Mouse (Mus musculus) thymus, adult 2 months (tissue): ENCODE measurements around the gene Ell. TPM values are rescaled to one million over a fixed set of nuclear protein-coding genes. Genes with fewer than 3 reads are reported as not detected.

ENCODE experiments used
- DNase-seq: peaks from one replicate; pipeline ENCODE4 v3.0.0; 2021
- H3K27ac ChIP-seq: fragments of 200-500 bp; 2 replicates; pipeline ENCODE4 v1.5.1; 2012; ENCODE audit warnings: low read length, control low read depth; ENCODE audit not compliant: control insufficient read depth, insufficient read depth
- H3K27me3 ChIP-seq: fragments of 200-500 bp; 2 replicates; pipeline ENCODE4 v1.6.1; 2012; ENCODE audit warnings: mild to moderate bottlenecking, low read length, moderate library complexity, mixed read lengths; ENCODE audit not compliant: control insufficient read depth, insufficient read depth
- H3K36me3 ChIP-seq: fragments of 200-500 bp; 2 replicates; pipeline ENCODE4 v1.6.1; 2012; ENCODE audit warnings: mild to moderate bottlenecking, low read length, moderate library complexity; ENCODE audit not compliant: control insufficient read depth, insufficient read depth
- H3K4me1 ChIP-seq: fragments of 200-500 bp; replicated peaks from 2 replicates; pipeline ENCODE4 v1.6.1; 2012; ENCODE audit warnings: low read length; ENCODE audit not compliant: control insufficient read depth, insufficient read depth
- H3K4me3 ChIP-seq: fragments of 200-500 bp; 2 replicates; pipeline ENCODE4 v1.5.1; 2012; ENCODE audit warnings: mild to moderate bottlenecking, low read length, control low read depth, moderate library complexity; ENCODE audit not compliant: control insufficient read depth, insufficient read depth
- CTCF ChIP-seq: fragments of 200-500 bp; IDR thresholded peaks from 2 replicates; pipeline ENCODE4 v1.5.1; 2012; ENCODE audit warnings: mild to moderate bottlenecking, control low read depth, low read length, moderate library complexity, borderline replicate concordance; ENCODE audit not compliant: control insufficient read depth, poor library complexity, insufficient read depth; ENCODE audit errors: extremely low read depth
- POLR2A ChIP-seq: fragments of 200-500 bp; IDR thresholded peaks from 2 replicates; pipeline ENCODE4 v1.6.1; 2012; ENCODE audit warnings: mild to moderate bottlenecking, low read length, control low read depth, moderate library complexity; ENCODE audit not compliant: control insufficient read depth, poor library complexity, insufficient read depth; ENCODE audit errors: extremely low read depth
- WGBS: fragments of 180-500 bp; shearing (Covaris S2); methylation state at CpG from one replicate; pipeline ENCODE4 v1.1.7; 2018; 5-methylcytosine and 5-hydroxymethylcytosine counted together
- polyA plus RNA-seq: library from polyadenylated mRNA; depleted of rRNA; stranded (reverse); fragments of >200 nt; gene quantifications from 2 replicates; pipeline ENCODE4 v1.2.3, GENCODE M21; 2012

Gene Ell
- polyA plus RNA-seq, 1 experiment: 40.2 TPM

DNA sequence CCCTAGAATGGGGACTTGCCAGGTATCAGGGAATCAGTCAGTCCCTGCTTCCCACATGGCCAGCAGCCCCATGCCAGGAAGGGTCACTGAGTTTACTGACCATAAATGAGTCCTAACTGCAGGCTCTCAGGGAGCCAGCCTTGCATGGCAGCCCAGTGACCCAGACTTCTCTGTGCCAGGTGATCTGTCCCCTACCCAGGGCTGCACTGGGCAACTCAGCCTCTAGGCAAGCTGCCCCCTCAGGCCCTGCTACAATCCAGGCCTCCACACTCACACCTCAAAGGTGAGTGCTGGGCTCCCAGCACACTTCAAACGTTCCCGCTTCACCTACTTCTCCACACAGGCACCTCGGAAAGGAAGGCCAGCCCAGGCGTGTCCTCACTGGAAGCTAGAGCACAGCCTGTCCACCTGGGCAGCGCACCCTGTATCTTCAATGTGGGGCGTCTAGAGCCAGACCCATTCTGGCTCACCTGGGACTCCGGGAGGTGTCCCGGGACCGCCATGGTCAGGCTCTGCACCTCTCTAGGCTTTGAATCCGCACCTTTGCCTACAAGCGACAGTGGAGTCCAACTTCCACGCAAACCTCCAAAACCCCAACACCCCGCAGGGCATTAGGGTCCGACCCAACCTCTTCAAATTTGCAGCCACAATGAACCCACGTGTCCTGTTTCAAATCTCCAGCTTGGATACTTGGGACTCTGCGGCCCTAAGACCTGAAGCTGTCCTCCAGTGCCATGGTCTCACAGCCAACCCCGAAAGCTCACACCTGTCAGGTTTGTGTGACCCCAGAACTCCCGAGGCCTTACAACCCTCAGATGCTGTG, 67.7 kb downstream of the Ell start:
- no peak overlapping the region for H3K27ac ChIP-seq
- H3K4me1 ChIP-seq: peaks cover 46% of the 10 kb centered on the region
- 0 out of 2 replicates have a peak, but pooled peaks cover 2% of the 10 kb centered on the region for H3K36me3 ChIP-seq
- H3K4me3 ChIP-seq: peak overlapping the region; percentile 97
- no peak for DNase-seq
- TF ChIP-seq CTCF: no peak
- TF ChIP-seq POLR2A: no peak
- no peaks in the 10 kb centered on the region for H3K27me3 ChIP-seq
- WGBS: 80% methylated on average over 18 of the region's 18 CpGs

DNA sequence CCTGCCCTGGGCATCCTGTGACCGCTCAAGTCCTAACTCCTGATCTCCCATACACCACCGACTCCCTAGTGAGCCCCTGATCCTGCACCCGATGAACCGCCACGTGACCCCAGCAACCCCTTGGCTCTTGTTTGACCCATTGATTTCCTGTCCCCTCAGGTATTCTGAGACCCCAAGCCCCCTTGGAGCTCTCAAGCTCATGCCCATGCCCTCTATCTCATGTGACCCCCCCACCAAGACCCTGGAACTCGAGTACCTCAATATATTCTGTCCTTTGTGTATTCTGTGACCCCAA, 68.3 kb downstream of the Ell start:
- TF ChIP-seq CTCF (no peak), POLR2A (no peak)
- no peaks in the 10 kb centered on the region for H3K27me3 ChIP-seq
- H3K36me3 ChIP-seq: no peaks in the 10 kb centered on the region
- H3K4me3 ChIP-seq: peak overlapping the region; percentile 97
- H3K27ac ChIP-seq: no peak overlapping the region
- peaks cover 46% of the 10 kb centered on the region for H3K4me1 ChIP-seq
- no peak for DNase-seq
- 25% methylated on average over 6 of the region's 6 CpGs for WGBS

DNA sequence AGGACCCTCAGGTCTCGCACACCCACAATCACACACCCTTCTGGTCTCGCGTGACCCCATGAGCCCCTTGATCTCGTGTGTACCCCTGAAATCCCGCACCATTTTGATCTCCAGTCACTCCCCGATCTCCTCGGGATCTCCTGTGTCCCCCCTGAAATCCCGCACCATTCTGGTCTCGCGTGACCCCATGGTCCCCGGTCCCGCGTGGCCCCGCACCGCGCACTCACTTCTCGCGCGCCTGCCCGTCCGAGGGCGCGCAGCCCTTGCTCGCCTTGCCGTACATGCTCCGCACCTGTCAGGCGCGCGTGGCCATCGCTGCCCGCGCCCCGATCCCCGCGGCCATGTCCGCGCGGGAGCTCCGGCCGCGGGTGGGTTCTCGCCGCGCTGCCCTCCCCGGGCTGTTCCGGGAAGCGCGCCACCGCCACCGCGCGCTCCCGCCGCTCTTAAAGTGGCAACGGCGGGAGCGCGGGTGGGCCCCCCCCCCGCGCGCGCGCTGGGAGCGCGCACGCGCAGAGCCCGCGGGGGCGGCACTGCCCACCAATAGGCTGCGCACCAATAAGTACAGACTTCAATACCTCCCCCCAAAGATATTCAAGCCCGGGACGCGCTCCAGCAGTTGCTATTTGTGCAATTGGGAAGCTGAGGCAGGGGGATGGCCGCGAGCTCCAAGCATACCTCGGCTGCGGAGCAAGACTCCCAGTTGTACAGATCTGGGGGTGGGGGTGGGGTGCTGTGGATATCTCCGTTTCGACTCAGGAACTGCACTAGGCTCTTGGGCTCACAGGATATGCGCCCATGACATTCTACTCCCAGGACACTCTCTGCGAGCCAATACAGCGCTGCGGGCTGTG, 68.9 kb downstream of the Ell start:
- H3K27me3 ChIP-seq: no peaks in the 10 kb centered on the region
- WGBS: 1% methylated on average over 84 of the region's 84 CpGs
- peak overlapping the region; percentile 86 for H3K27ac ChIP-seq
- DNase-seq: peak; percentile 49
- peaks cover 46% of the 10 kb centered on the region for H3K4me1 ChIP-seq
- H3K36me3 ChIP-seq: no peaks in the 10 kb centered on the region
- H3K4me3 ChIP-seq: peak overlapping the region; percentile 97
- TF ChIP-seq CTCF: 0 out of 2 replicates have a peak, but pooled peaks have one; percentile 56
- TF ChIP-seq POLR2A: peak; percentile 72

DNA sequence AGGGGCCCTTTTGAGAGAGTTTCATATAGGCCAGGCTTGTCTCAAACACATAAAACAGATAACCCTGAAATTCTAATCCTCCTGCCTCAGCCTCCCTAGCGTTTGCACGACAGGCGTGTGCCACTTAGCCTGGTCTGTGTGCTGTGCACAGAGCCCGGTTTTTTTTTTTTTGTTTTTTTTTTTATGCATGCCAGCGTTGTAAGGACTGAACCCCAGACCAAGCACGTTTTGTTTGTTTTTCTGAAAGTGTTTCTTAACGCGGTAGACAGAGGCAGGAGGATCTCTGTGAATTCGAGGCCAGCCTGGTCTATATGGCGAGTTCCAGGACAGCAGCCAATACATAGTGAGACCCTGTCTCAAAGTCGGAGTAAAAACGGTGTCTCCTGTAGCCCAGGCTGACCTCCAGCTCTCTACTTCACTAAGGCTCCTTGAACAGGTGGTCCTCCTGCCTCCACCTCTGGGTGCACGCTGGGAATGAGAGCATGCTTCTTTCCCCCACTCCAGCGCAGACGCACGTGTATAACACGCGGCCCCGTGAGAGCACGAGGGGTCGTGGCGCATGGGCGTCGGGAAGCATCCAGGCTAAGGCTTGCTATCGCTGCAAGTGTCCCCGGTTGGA, 69.6 kb downstream of the Ell start, which contains the start of gene Ssbp4:
TSS of gene Ssbp4 (minus strand) at position 124 of the 619 bp plus-strand sequence.
- Histone ChIP-seq H3K4me1 (peaks cover 46% of the 10 kb centered on the region), H3K27me3 (no peaks in the 10 kb centered on the region), H3K27ac (peak within 1 kb of the TSS; percentile 86), H3K36me3 (no peaks in the 10 kb centered on the region), H3K4me3 (peak within 1 kb of the TSS; percentile 97)
- DNase-seq: no peak
- TF ChIP-seq CTCF (no peak), POLR2A (no peak)
- WGBS: 2% methylated on average over 26 of the region's 26 CpGs

DNA sequence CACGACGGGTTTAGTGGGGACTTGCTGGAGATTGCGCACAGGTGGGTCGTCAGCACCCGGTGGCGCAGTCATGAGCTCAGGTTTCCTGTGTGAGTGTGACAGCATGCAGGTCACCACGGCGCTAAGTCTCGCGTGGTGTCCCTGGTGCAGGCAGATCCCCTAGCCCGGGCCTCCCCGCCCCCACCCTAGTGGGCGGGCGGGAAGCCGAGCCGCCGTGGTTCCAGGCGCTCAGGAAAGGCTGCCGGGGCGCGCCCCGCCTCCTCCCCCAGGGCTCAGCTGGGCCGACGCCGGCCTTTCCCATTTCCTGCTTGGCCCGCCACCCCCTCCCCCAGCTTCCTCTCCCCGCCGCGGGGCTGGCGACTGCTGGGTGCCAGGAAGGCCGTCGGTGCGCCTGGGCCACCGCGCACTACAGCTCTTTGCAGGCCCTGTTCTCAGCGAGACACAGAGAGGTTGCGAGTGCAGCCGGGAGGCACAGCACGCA, 70.2 kb downstream of the Ell start:
- peaks cover 46% of the 10 kb centered on the region for H3K4me1 ChIP-seq
- TF ChIP-seq POLR2A (peak; percentile 54; the same call in 1 of the 2 replicates), CTCF (peak; percentile 53; the same call in 1 of the 2 replicates)
- H3K27me3 ChIP-seq: no peaks in the 10 kb centered on the region
- peak overlapping the region; percentile 86 for H3K27ac ChIP-seq
- H3K4me3 ChIP-seq: peak overlapping the region; percentile 44
- 1% methylated on average over 38 of the region's 39 CpGs for WGBS
- DNase-seq: peak; percentile 85
- no peaks in the 10 kb centered on the region for H3K36me3 ChIP-seq
